Mouse (Mus musculus) CH12.LX (cell line): Measurements from ENCODE around the gene Creb3l2. TPM values are rescaled to one million over a fixed set of nuclear protein-coding genes. Genes with fewer than 3 reads are reported as not detected.

Experiments used
- DNase-seq: peaks from one replicate; pipeline ENCODE4 v3.0.0-alpha.2; 2013; ENCODE audit errors: extremely low read depth
- H3K27ac ChIP-seq: 2 replicates; pipeline ENCODE4 v1.5.1; 2012; ENCODE audit warnings: low read depth, mild to moderate bottlenecking, control low read depth, moderate library complexity; ENCODE audit not compliant: insufficient read depth
- H3K27me3 ChIP-seq: replicated peaks from 2 replicates; pipeline ENCODE3; 2012; ENCODE audit warnings: inconsistent platforms
- H3K36me3 ChIP-seq, 2 experiments: replicated peaks in 1 of 2; 2 replicates each; pipeline versions ENCODE3 to v1.6.1; 2012; ENCODE audit warnings: inconsistent platforms in 1 of 2, low read length in 1 of 2, mild to moderate bottlenecking in 1 of 2, mixed read lengths in 1 of 2, moderate library complexity in 1 of 2; ENCODE audit not compliant: control insufficient read depth in 1 of 2, insufficient read depth in 1 of 2
- H3K4me1 ChIP-seq, 2 experiments: 2 replicates each; pipeline ENCODE4 v1.6.1; 2012; ENCODE audit warnings: inconsistent platforms in 1 of 2, moderate library complexity in 1 of 2; ENCODE audit not compliant: insufficient read depth in 2 of 2, control insufficient read depth in 1 of 2
- H3K4me2 ChIP-seq: 2 replicates; pipeline ENCODE4 v1.6.1; 2012; ENCODE audit warnings: low read depth, mild to moderate bottlenecking, control low read depth; ENCODE audit not compliant: poor library complexity, insufficient read depth, severe bottlenecking
- H3K4me3 ChIP-seq, 3 experiments: fragments of 150-350 bp in 1 of 3; sonication (generic) in 1 of 3; replicated peaks in 1 of 3; 2 replicates each; pipeline versions ENCODE3 to v1.5.1; 2011 to 2012; ENCODE audit warnings: low read depth in 2 of 3, low read length in 2 of 3, mild to moderate bottlenecking in 2 of 3, moderate library complexity in 2 of 3, control low read depth in 1 of 3, improper control_type of control experiment in 1 of 3, inconsistent platforms in 1 of 3, mixed read lengths in 1 of 3; ENCODE audit not compliant: poor library complexity in 1 of 3
- H3K79me2 ChIP-seq: replicated peaks from 2 replicates; pipeline ENCODE4 v1.6.1; 2012; ENCODE audit warnings: mild to moderate bottlenecking, moderate library complexity; ENCODE audit not compliant: control insufficient read depth, poor library complexity, insufficient read depth, severe bottlenecking; ENCODE audit errors: extremely low read depth
- H3K9ac ChIP-seq: 2 replicates; pipeline ENCODE4 v1.6.1; 2012; ENCODE audit warnings: low read depth, mild to moderate bottlenecking, control low read depth, moderate library complexity; ENCODE audit not compliant: insufficient read depth
- H3K9me3 ChIP-seq: replicated peaks from 2 replicates; pipeline ENCODE3; 2012; ENCODE audit warnings: low read length, inconsistent platforms, mixed read lengths
- BHLHE40 ChIP-seq: IDR thresholded peaks from 2 replicates; pipeline ENCODE4 v1.6.1; 2011; ENCODE audit warnings: mild to moderate bottlenecking, low read depth, low read length, improper control_type of control experiment
- CHD2 ChIP-seq: IDR thresholded peaks from 2 replicates; pipeline ENCODE4 v1.6.1; 2011; ENCODE audit warnings: low read length, improper control_type of control experiment
- CTCF ChIP-seq, 2 experiments: IDR thresholded peaks in 1 of 2; conservative IDR thresholded peaks in 1 of 2; 2 replicates each; pipeline ENCODE4 v1.5.1; 2011 to 2012; ENCODE audit warnings: low read depth in 2 of 2, low read length in 2 of 2, improper control_type of control experiment in 1 of 2, inconsistent platforms in 1 of 2, mild to moderate bottlenecking in 1 of 2, moderate library complexity in 1 of 2
- E2F4 ChIP-seq: IDR thresholded peaks from 2 replicates; pipeline ENCODE4 v1.6.1; 2011; ENCODE audit warnings: low read depth, low read length, improper control_type of control experiment; ENCODE audit not compliant: insufficient replicate concordance
- ELF1 ChIP-seq: IDR thresholded peaks from 2 replicates; pipeline ENCODE4 v1.6.1; 2014; ENCODE audit warnings: low read depth, mild to moderate bottlenecking, inconsistent platforms, low read length, improper control_type of control experiment
- EP300 ChIP-seq: IDR thresholded peaks from 2 replicates; pipeline ENCODE4 v1.6.1; 2011; ENCODE audit warnings: low read length, improper control_type of control experiment
- ETS1 ChIP-seq: conservative IDR thresholded peaks from 2 replicates; pipeline ENCODE4 v1.6.1; 2012; ENCODE audit warnings: low read depth, mild to moderate bottlenecking, inconsistent platforms, low read length, improper control_type of control experiment, moderate library complexity
- HCFC1 ChIP-seq: IDR thresholded peaks from 2 replicates; pipeline ENCODE4 v1.6.1; 2012; ENCODE audit warnings: low read depth, mild to moderate bottlenecking, inconsistent platforms, low read length, improper control_type of control experiment
- IRF4 ChIP-seq: IDR thresholded peaks from 2 replicates; pipeline ENCODE4 v1.6.1; 2014; ENCODE audit warnings: low read depth, mild to moderate bottlenecking, inconsistent platforms, low read length, improper control_type of control experiment
- JUN ChIP-seq: IDR thresholded peaks from 2 replicates; pipeline ENCODE4 v1.6.1; 2011; ENCODE audit warnings: low read depth, mild to moderate bottlenecking, low read length, improper control_type of control experiment, moderate library complexity; ENCODE audit not compliant: insufficient read depth
- NELFE ChIP-seq: IDR thresholded peaks from 2 replicates; pipeline ENCODE4 v1.6.1; 2011; ENCODE audit warnings: low read depth, low read length, improper control_type of control experiment
- PAX5 ChIP-seq: IDR thresholded peaks from 2 replicates; pipeline ENCODE4 v1.6.1; 2012; ENCODE audit warnings: low read length, inconsistent platforms, mixed read lengths
- POLR2A ChIP-seq: IDR thresholded peaks from 2 replicates; pipeline ENCODE4 v1.6.1; 2011; ENCODE audit warnings: low read depth, mild to moderate bottlenecking, improper control_type of control experiment, low read length
- SIN3A ChIP-seq: IDR thresholded peaks from 2 replicates; pipeline ENCODE4 v1.6.1; 2012; ENCODE audit warnings: low read length, improper control_type of control experiment, inconsistent platforms
- SMC3 ChIP-seq: IDR thresholded peaks from 2 replicates; pipeline ENCODE4 v1.6.1; 2011; ENCODE audit warnings: low read depth, low read length, improper control_type of control experiment
- UBTF ChIP-seq: IDR thresholded peaks from 2 replicates; pipeline ENCODE4 v1.6.1; 2012; ENCODE audit warnings: low read depth, mild to moderate bottlenecking, inconsistent platforms, low read length, improper control_type of control experiment, moderate library complexity
- USF2 ChIP-seq: conservative IDR thresholded peaks from 2 replicates; pipeline ENCODE4 v1.6.1; 2011; ENCODE audit warnings: low read depth, low read length, improper control_type of control experiment
- ZC3H11A ChIP-seq: IDR thresholded peaks from 2 replicates; pipeline ENCODE4 v1.6.1; 2012; ENCODE audit warnings: low read depth, mild to moderate bottlenecking, inconsistent platforms, low read length, improper control_type of control experiment
- ZKSCAN1 ChIP-seq: IDR thresholded peaks from 2 replicates; pipeline ENCODE4 v1.6.1; 2012; ENCODE audit warnings: low read depth, inconsistent platforms, low read length, improper control_type of control experiment, borderline replicate concordance
- ZMIZ1 ChIP-seq: IDR thresholded peaks from 2 replicates; pipeline ENCODE4 v1.6.1; 2012; ENCODE audit warnings: low read depth, mild to moderate bottlenecking, inconsistent platforms, low read length, improper control_type of control experiment
- ZNF384 ChIP-seq: IDR thresholded peaks from 2 replicates; pipeline ENCODE4 v1.6.1; 2012; ENCODE audit warnings: low read depth, low read length, improper control_type of control experiment, inconsistent platforms
- dilution Hi-C: fragments of 300-500 bp; cut with MboI; formaldehyde crosslinking; loops from 2 replicates; pipeline ENCODE4 v1.14.3; 2020; ENCODE audit warnings: low sequenced_read_pairs; ENCODE audit not compliant: extremely low pct_unique_long_range_greater_than_20kb, extremely low pct_ligation_motif_present
- in situ Hi-C: fragments of 300-500 bp; cut with MboI; formaldehyde crosslinking; loops from 3 replicates; pipeline ENCODE4 v1.14.3; 2019; ENCODE audit warnings: low sequenced_read_pairs, low pct_ligation_motif_present, low pct_unique_long_range_greater_than_20kb, mixed read lengths
- polyA plus RNA-seq: library from polyadenylated mRNA; unstranded; fragments of >175 nt; gene quantifications from 2 replicates; pipeline ENCODE4 v1.2.1, GENCODE M21; 2012; ENCODE audit warnings: low read depth; ENCODE audit not compliant: insufficient read length
- total RNA-seq, 2 experiments: library from RNA; depleted of rRNA; stranded (reverse); fragments of 300-350 nt in 1 of 2; fragments of >200 nt in 1 of 2; gene quantifications; 2 replicates each; pipeline ENCODE4 v1.2.3; 2012 to 2014

Gene Creb3l2
- total and polyA plus RNA-seq, 3 experiments, result 1.5 to 8.5 (median 7.0) TPM

GRCm38 (mm10) chr6:37290691-37291090 is 151.3 kb downstream of the Creb3l2 start:
- peaks cover 0 to 21% of the 10 kb centered on the region in 2 experiments for H3K36me3 ChIP-seq
- TF ChIP-seq SIN3A (no peak), ZMIZ1 (no peak), ELF1 (no peak), BHLHE40 (no peak), HCFC1 (no peak), NELFE (no peak), CHD2 (no peak), USF2 (no peak), CTCF (conservative IDR thresholded peaks at IDR 0.05 in 1 of 2, IDR thresholded peaks at IDR 0.05 in 1 of 2; ENCODE audit: low read depth in 2 of 2, low read length in 2 of 2) (no peak)
- H3K4me2 ChIP-seq, result no peak overlapping the region
- in situ Hi-C loops (no loop called here), dilution Hi-C loops (no loop called here)
- peaks cover 11 to 54% of the 10 kb centered on the region in 2 experiments for H3K4me1 ChIP-seq
- no peak overlapping the region for H3K27ac ChIP-seq
- no peaks in the 10 kb centered on the region for H3K27me3 ChIP-seq
- no peak overlapping the region for H3K9ac ChIP-seq
- DNase-seq, result no peak
- H3K79me2 ChIP-seq, result no peaks in the 10 kb centered on the region
- no peaks in the 10 kb centered on the region for H3K9me3 ChIP-seq
- H3K4me3 ChIP-seq, result no peak overlapping the region

GRCm38 (mm10) chr6:37286134-37286533 is 155.8 kb downstream of the Creb3l2 start:
- Histone ChIP-seq H3K4me1 (peaks cover 0 to 32% of the 10 kb centered on the region in 2 experiments; a peak in 2 of 4 replicates), H3K9me3 (no peaks in the 10 kb centered on the region), H3K4me3 (no peak overlapping the region), H3K9ac (no peak overlapping the region), H3K79me2 (no peaks in the 10 kb centered on the region), H3K27me3 (no peaks in the 10 kb centered on the region), H3K36me3 (peaks cover 0 to 20% of the 10 kb centered on the region in 2 experiments), H3K4me2 (no peak overlapping the region), H3K27ac (no peak overlapping the region)
- dilution Hi-C loops (no loop called here), in situ Hi-C loops (no loop called here)
- no peak for DNase-seq
- TF ChIP-seq E2F4 (no peak), CTCF (conservative IDR thresholded peaks at IDR 0.05 in 1 of 2, IDR thresholded peaks at IDR 0.05 in 1 of 2; ENCODE audit: low read depth in 2 of 2, low read length in 2 of 2) (no peak), POLR2A (no peak), ZC3H11A (no peak), ZNF384 (no peak), UBTF (no peak)

GRCm38 (mm10) chr6:37284879-37285278 is 157.1 kb downstream of the Creb3l2 start:
- H3K4me1 ChIP-seq, result peaks cover 0 to 29% of the 10 kb centered on the region in 2 experiments; a peak in 2 of 4 replicates
- no peaks in the 10 kb centered on the region for H3K79me2 ChIP-seq
- H3K4me2 ChIP-seq, result no peak overlapping the region
- DNase-seq, result no peak
- no peaks in the 10 kb centered on the region for H3K9me3 ChIP-seq
- peaks cover 0 to 18% of the 10 kb centered on the region in 2 experiments for H3K36me3 ChIP-seq
- no peak for TF ChIP-seq ZKSCAN1
- no peak for TF ChIP-seq ETS1
- TF ChIP-seq NELFE, result no peak
- no peak for TF ChIP-seq PAX5
- no peak for TF ChIP-seq EP300
- TF ChIP-seq BHLHE40, result no peak
- no peak for TF ChIP-seq IRF4
- no peak for TF ChIP-seq SMC3
- TF ChIP-seq JUN, result no peak
- no peak for TF ChIP-seq UBTF
- TF ChIP-seq ZC3H11A, result no peak
- TF ChIP-seq USF2, result no peak
- H3K27ac ChIP-seq, result no peak overlapping the region
- dilution Hi-C loops, result no loop called here
- H3K27me3 ChIP-seq, result no peaks in the 10 kb centered on the region
- no peak overlapping the region for H3K9ac ChIP-seq
- in situ Hi-C loops, result no loop called here
- no peak overlapping the region for H3K4me3 ChIP-seq
